Mouse (Mus musculus) monocyte, adult 2 months (primary cell): ENCODE results near the gene B830017H08Rik.
A peak's percentile ranks its signal among the peaks of the same experiment; 100 is the strongest.

Source experiments
- DNase-seq, 2 experiments: peaks; one replicate each; pipeline ENCODE4 v3.0.0; 2022; ENCODE audit warnings: low spot score in 2 of 2, low read depth in 1 of 2

The B830017H08Rik gene

DNA sequence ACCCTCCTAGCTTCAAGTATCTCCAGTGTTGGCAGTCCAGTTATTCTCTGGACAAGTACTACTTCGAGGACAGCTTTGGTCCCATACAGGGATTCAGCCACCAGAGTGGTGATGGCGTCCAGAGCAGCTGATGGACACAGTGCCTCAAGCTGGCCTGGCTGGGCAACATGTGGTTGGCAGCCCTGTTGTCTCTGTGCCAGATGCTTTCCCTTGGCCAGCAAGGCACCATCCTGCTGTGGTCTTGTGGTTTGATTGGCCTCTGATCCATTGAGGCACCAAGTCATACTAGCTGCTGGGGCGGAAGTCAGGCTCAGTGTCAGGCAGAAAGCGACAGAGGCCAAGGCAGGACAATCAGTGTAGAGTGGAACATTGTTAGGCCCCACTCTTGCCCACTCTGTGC, 23.8 kb upstream of the B830017H08Rik start:
- DNase-seq: no peak

DNA sequence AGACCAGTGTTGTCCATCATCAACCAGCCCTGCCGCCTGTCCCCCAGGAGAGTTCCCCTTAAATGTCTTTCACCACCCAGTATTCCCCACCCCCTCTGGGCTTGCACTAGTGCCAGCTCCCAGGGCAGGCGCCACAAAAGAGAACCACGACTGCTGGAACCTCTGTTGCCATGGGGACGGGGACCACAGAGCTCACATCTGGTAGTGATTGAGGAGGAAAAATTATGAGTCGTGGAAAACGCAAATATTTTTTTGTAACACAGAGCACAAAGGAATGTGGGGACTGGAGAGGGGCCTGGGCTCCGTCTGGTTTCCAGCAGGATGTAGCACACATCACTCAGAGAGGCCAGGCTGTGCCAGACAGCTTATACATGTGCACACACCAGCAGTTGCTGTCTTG, 23.2 kb upstream of the B830017H08Rik start:
- DNase-seq: no peak

DNA sequence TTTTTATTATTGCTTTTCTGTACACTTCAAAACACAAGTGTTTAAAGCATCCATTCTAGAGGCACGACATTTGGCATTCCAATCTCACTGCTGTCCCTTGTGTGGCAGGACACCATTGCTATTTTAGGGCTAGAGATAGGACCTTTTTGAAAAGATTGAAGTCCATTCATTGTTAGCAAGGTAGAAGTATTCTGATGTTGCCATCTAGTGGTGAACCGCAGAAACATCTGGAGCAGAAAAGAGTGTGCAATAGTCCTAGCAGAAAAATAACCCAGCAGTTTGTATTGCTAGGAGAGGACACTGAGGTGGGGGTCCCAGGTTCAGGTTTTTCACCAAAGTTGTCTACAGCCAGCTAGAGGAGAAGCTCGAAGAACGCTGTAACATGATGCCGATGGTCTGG, 20.8 kb upstream of the B830017H08Rik start:
- no peak for DNase-seq

DNA sequence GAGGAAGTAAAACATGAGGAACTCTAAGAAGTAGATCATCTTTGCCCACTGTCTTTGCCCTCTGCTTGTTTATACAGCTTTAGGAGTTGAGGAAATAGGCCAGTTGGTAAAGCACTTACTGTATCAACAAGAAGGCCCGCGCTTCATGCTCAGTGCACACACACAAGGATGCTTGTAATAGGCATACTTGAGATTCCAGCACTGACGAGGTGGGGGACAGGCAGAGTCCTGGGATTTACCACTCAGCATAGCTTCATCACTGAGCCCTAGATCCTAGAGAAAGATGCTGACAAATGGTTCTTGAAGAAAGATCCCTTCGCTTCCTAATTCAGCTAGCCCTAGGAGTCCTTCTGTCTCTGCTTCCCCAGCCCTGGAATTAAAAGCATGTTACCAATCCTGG, 19.7 kb upstream of the B830017H08Rik start:
- DNase-seq: no peak

DNA sequence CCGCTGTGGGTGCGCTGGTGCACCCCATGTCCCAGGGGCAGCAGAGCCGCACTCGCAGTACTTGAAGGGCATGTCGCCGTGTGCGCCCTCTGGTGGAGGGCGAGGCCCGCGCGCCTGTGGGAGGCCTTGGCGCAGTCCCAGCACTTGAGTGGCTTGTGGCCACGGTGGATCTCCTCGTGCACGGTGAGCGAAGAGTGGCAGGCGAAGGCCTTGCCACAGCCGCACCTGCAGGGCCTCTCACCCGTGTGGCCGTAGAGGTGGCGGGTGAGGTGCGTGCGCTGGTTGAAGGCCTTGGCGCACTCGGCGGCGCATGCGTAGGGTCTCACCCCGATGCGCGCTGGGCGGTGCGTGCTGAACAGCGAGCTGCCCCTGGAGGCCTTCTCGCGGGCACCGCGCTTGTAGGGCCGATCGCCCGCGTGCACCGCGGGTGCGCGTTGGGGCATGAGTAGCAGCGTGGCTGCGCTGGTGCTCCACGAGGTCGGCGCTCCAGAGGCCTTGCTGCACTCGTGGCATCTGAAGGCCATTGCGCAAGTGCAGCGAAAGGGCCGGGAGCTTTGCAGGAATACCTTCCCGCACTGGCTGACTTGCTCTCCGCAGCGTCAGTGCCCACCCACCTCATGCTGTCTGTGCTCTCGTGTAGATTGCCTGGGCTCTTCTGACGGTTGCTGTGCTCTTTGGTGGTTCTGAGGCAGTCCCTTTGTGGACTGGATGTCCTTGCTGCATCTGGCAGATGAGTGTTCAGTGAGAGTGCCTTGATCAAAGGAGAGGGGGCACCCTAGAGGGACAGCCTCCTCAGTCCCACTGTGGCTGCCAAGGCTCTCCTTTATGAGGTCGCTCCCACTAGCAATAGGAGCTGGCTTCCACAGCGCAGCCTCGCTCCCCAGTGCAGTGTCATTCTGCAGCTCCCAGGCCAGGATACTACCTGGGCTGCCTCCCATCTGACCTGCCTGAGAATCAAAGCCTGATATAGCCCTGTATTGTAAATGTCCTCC, 17.2 kb upstream of the B830017H08Rik start:
- peak; percentile 11 to 47 for DNase-seq

DNA sequence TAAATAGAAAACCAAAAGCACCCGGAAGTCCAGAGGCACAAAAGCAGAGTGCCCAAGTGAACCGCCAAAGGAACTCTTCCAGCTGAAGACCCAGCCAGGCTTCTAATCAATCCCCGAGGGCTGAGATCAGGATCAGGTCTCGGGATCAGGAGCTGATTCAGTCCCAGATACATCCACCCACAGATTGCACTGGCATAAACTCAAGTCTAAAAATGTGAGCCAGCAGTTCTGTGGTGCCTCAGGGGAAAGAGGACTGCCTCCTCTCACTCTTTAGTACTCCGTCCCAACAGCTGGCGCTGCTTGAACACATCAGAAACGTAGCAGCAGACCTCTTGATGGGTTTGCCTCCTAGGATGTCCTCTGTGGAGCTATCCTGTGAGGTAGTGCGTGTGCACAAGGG, 16.4 kb upstream of the B830017H08Rik start:
- no peak for DNase-seq

DNA sequence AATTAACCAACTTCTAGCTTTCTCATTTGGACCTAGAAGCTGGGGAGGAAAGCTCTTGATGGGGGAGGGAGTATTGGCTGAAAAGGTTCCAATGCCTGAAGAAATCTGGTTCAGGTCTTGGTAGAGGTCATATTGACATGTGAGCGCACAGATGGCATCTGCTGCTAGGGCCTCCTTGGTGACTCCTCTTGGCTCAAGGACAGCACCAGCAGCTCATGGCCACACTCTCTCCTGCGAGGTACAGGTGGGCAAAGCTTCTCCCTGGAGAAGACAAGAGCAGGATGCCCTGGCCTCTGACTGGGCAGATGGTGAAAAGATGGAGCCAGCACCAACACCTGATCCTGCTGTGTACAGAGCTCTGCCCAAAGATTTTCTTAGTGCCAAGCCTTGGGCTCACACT, 6.4 kb upstream of the B830017H08Rik start:
- no peak for DNase-seq

DNA sequence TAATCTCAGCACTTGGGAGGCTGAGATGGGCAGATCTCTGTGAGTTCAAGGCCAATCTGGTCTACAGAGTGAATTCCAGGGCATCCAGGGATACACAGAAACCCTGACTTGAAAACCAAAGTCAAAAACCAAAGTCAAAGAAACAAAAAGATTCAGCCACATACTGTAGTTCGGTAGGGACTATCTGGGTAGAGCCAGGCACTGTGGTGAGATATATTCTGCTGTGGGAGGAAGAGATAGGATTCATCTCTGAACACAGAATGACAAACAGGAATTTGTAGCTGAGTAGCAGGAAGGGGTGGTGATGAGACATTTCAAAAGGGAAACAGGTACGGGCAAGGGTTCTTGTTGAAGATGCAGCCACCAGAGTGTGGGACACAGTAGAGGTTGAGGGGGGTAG, 4.7 kb upstream of the B830017H08Rik start:
- no peak for DNase-seq

DNA sequence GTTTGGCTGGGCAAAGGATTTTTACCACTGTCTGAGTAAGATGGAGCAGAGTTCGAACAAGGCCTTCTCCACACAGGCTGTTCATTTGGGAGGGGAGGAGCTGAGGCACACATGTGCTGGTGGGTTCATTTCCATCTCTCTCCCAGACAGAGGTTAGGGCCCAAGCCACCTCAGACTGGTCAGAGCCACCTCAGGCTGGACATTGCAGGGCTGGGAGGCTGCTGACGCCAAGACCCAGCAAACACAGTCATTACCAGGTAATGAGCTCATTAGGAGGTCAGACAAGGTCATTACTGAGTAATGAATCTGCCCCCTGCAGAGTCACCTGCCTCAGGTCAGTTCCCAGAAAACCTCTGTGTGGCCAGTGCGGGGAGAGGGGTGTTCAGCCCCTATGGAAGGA, 4.1 kb upstream of the B830017H08Rik start:
- no peak for DNase-seq

DNA sequence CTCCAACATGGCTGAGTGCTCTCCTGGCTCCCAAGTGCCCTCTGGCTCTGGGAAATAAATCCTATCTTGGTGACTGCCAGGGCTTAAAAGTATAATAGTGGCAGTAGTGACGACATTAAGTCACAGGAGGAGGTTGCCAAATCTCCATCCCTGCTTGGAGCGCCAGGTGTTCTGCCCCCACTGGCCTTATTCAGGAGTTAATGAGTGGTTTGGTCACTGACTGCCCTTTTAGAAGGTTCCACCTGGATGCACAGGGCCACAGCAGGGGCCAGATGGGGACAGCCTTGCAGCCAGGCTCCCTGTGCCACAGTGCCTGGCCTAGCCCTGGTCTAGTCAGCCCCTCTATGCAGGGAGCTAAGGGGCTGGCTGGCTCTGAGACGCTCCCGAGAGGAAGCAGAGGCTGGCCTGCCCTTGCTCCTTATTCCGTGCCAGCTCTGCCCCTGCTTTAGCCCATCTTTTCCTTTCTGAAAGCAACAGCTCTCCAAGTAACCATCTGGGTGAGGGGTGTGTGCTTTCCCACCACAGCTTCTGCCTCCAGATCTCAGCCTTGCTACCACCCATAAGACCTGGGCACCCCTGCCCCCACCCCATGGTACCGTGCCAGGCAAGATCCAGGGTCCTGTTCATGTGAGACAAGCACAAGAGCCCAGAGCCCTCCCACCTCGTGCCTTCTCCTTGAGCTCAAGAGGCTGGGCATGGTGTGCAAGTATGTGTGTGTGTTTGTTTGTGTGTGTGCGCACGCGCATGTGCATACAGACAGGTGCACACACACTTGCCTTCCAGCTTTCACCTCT, 2.3 kb upstream of the B830017H08Rik start:
- no peak for DNase-seq

DNA sequence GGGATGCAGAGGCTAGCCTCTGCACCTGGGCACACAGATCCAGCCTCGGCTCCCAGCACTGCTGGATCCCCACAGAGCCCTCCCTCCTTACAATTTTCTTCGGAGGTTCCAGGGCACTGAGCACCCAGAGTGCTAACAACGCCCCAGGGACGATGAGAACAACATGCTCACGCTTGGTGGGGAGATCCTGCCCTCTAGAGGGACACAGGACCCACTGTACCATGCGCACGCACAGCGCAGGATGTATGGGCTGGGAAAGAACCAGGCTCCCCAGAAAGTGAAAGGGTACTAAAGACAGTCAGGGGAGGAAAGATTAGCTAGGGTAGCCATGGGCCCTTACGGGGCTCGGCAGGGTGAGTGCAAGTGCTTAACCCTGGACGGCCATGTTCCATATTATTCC, 1.1 kb upstream of the B830017H08Rik start:
- no peak for DNase-seq

DNA sequence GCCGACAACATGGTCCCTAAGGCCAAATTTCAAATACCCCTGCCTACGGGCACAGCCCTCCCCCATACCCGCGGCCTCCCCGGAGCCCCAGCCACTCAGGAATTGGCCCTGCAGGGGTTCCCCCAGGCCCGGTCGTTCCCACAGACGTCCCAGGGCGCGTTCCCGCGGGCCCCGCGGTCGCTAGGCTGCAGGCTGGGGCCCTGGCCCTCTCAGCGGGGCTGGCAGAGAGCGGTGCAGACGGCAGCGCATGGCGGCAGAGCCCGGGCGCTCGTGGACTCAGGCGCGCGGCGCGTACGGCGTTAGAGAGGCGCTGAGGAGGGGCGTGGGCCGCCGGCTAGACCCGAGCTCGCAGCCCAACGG, 380 bp downstream of the B830017H08Rik start:
- DNase-seq: no peak

DNA sequence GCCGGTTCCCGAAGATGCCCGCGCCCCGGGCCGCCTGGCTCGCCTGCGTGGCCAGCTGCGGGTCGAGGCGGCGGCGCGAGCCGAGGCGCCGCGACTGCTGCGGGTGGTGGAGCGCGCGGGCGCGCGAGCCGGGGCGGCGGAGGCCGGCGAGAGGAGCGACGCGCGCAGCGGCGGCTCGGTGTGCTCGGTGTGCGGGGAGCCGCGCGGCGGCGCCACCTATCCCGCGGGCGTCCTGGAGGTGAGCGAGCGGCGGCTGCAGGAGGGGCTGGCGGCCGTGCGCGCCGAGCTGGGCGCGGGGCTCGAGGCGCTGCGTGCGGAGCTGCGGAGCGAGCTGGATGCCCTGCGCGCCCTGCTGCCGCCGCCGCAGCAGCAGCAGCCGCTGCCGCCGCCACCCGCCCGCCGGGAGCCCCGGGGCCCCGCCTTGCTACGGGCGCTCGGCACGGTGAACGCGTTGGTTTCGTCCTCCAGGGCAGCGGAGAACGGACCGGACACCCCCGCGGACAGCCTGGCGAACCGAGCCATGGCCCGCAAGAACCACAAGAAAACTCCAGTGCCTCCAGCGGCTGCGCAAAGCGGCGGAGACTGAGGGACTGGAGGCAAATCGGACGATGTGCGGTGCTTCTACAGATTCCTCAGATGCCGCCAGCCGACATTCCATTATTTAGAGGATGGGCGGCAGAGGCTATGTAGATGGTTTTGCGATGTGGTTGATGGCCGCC, 919 bp downstream of the B830017H08Rik start:
- DNase-seq: no peak

DNA sequence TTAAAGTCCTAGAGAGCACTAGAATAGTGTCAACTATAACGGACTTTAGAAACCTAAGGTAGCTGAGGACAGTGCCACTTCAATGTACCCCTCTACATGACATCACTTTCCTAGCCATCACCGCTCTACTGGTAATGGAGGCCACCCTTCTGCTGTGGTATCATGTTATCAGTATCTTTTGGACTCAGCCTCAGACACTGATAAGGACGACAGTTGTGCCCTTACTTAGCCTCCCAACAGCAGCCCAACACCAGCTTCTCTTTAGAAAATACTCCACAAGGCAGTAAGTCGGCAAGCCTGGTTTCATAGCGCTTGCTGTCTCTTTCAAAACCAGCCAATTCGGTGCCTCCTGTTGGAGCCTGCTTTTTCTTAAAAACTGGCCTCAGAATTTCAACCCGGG, 1.6 kb downstream of the B830017H08Rik start:
- DNase-seq: no peak

DNA sequence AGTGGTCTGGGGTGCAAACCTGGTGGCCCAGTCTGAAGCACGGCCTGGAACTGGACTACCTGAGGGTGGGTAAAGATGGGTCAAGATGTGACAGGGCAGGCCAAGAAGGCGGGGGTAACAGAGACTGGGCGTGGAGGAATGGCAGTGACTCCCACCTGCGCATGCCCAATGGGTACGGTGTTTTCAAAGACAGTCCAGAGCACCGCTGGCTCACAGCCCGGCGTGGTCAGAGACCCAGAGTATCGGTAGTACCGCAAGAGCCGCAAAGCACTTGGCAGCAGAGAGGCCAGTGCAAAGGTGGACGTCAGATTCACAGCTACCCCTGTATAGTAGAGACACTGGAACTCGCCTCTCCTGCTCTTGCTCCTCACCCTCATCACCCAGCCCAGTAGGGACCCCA, 2.6 kb downstream of the B830017H08Rik start:
- no peak for DNase-seq

DNA sequence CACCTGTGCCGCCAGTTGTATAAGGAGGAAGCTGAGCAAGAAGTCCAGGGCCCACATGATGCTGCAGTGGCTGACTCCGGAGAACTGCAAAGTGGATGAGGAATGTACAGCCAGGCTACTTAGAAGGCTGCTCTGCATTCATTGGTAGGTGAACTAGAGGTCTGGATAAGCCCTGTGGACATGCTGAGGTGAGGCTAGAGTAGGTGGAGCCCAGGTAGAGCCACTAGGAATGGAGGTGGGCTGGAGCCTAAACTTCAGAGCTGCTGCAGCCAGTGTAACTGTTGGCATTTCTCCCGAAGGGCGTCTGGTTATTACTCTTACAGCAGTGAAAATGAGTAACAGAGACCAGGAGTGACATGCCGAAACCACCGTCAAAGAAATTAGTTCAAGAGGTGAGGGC, 5.1 kb downstream of the B830017H08Rik start, which contains the start of gene Car15:
Car15 (minus strand) TSS at position 314 of the 400 bp plus-strand sequence.
- no peak for DNase-seq

DNA sequence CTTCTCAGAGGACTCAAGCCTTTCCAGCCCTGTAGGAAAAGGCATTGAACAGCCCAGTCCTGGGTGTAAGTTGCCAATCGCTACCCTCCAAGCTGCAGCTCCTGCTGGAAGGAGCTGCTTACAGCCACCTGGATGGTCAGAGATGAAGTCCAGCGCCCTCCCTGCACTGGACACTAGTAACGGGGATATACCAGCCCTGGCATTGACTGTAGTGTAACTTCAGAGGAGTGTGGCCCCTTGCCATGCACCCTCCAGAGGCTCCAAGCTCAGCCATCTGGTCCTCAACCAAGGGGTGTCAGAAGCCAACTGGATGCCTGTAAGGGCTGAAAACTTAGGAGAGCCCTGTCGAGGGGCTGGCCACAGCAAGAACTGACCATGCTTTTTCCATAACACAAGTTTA, 7.1 kb downstream of the B830017H08Rik start:
- no peak for DNase-seq

DNA sequence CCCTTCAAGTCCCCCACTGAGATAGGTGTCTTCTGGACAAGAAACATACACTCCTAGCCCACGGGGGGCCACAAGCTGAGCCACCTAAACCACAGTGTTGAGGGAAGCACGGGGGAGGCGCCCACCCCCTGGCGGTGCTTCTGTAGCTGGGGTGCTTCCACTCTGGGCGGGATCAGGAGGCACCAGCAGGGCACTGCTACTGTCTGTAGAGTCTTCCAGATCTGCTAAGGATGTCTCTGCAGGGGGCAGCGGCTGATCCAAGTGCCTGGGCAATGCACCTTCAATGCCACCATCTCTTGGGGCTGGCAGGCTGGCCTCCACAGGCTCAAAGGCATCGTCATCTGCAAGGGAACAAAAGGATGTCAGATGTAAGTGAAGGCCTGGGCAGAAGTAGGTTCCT, 9.5 kb downstream of the B830017H08Rik start:
- no peak for DNase-seq

DNA sequence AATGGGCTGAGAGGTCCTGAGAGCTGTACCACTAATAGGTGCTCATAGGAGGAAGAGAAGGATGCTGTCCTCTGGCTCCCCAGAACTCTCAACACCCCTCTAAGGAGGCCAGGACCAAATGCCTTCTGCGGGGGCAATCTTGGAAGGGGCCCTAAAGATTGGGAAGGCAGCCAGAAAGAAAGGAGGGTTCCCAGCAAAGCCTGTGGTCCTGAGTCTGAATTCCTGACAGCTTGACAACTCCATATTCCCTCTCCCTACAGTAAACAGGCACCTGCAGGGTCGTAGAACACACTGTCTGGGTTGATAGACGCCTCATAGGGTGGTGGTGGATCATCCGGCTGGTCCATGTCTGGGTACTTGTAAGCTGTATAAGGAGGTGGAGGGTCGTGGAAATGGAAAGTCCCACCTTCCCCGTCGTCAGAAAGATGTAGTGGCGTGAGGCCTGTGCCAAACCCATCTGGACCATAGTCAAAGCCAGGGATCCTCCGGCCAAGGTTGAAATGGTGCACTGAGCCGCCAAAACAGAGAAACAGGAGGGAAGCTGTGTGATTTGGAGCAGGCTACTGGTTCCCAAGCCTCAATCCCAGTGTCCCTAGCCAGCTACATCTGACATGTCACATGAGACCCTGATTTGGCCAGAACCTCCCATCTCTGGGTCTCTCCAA, 10.9 kb downstream of the B830017H08Rik start:
- no peak for DNase-seq

DNA sequence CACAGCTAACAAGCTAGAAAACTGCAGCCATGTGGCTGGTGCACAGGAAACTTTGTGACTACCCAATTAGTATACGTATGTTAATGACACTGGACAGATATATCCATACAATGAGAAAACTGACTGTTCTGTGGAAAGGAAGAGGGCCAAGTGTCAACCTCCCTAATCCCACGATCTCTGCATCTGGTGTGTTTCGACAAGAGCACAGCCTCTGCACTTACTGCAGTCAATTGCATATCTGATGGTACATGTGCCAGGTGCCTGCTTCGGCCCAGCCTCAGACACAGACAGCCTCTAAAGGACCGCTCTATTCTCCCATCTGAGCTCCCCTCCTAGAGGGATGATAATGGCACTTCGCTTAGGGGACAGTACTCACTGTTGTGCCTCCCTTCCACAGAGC, 15.5 kb downstream of the B830017H08Rik start:
- no peak for DNase-seq

DNA sequence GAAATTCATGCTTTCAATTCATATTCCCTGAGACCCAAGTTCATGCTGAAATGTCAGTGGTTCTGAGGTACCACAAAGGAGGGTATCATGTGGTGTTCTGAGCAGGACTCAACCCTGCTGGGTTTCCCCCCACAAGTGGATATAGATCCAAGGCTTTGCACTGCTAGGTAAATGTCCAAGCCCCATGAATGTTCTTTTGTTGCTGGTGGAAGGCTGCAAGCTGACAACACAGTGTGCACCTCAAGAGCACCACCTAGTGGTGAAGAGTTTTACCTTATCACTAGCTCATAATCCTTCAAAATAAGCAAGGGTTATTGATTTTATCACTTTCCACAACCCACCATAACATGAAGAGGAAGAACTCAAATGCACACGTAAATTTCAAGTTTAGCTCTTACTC, 16.0 kb downstream of the B830017H08Rik start:
- DNase-seq: no peak
